Mouse (Mus musculus) frontal cortex, postnatal 14 days (tissue): ENCODE data around the gene Mmp19.

Experiments
- DNase-seq, 2 experiments: peaks; one replicate each; pipeline ENCODE4 v3.0.0; 2022; ENCODE audit warnings: low spot score in 2 of 2

Gene Mmp19

GRCm38 (mm10) chr10:128850339-128850738 is 59.6 kb downstream of the Mmp19 start:
- DNase-seq: no peak
